17 mouse cellular contexts compared by ENCODE assay signal in the genomic region with DNA sequence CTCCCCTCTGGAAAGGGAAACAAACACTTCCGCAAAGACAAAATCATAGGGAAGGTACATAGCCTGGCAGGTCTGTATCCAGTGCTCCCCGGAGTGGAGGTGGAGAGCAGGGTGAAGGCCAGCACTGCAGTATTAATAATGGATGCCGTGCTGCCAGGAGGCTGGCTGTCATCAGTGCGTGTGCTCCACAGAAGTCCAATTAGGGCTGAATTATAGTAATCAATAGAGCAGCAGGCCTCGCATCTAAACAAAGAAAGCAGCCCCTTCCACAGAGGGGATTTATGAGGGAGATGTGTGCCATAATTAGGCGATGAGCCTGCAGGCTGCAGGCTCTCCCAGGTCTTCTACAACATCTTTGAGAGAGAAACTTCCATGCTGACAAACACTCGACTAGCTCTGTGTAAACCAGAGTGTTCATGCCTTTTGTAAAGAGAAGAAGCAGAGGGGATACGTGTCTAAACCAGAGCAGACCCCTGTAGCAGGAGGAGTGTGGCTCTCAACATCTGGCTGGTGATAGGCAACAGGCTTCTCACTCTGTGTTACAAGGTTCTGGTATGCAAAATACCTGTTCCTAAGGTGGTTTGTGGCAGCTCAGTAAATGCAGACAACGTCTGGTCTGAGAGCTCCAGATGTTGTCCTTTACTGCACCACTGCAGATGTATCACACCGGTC.
A peak's percentile ranks its signal among the peaks of the same experiment; 100 is the strongest.
DNase-seq lines count a peak whose midpoint lies in the region; ATAC-seq lines count a peak whose summit lies in the region.
"Had no signal": no experiment of that assay in that cellular context is flagged by ENCODE, and none has a peak within 500 bp of the region (broad histone marks: within the 10 kb centered on the region; RNA-seq: fewer than 3 reads in every experiment).

No protein-coding gene starts in this region.

- H3K9me3 ChIP-seq in neural tube, embryonic 12.5 days, result no peaks in the 10 kb centered on the region
- H3K9me3 ChIP-seq in hindbrain, embryonic 13.5 days, result 0 out of 2 replicates have a peak, but pooled peaks cover 3% of the 10 kb centered on the region
- no peaks in the 10 kb centered on the region for H3K9me3 ChIP-seq in midbrain, embryonic 15.5 days

- WGBS in neural tube, embryonic 12.5 days, result 45% methylated on average over 10 of the region's 10 CpGs
- WGBS in hindbrain, embryonic 13.5 days, result 56% methylated on average over 10 of the region's 10 CpGs
- 52% methylated on average over 10 of the region's 10 CpGs for WGBS in midbrain, embryonic 15.5 days

- H3K36me3 ChIP-seq in neural tube, embryonic 12.5 days, result no peaks in the 10 kb centered on the region
- H3K36me3 ChIP-seq in hindbrain, embryonic 13.5 days, result no peaks in the 10 kb centered on the region
- no peaks in the 10 kb centered on the region for H3K36me3 ChIP-seq in midbrain, embryonic 15.5 days (replicated peaks)
- H3K36me3 ChIP-seq: liver, embryonic 13.5 days had no signal

- H3K27me3 ChIP-seq in neural tube, embryonic 12.5 days (replicated peaks), result no peaks in the 10 kb centered on the region
- H3K27me3 ChIP-seq in hindbrain, embryonic 13.5 days, result no peaks in the 10 kb centered on the region
- no peaks in the 10 kb centered on the region for H3K27me3 ChIP-seq in midbrain, embryonic 15.5 days (replicated peaks)
- H3K27me3 ChIP-seq: liver, embryonic 13.5 days; Patski had no signal

- no peak overlapping the region for H3K4me3 ChIP-seq in neural tube, embryonic 12.5 days
- H3K4me3 ChIP-seq in hindbrain, embryonic 13.5 days, result no peak overlapping the region
- no peak overlapping the region for H3K4me3 ChIP-seq in midbrain, embryonic 15.5 days
- H3K4me3 ChIP-seq: liver, embryonic 13.5 days had no signal

- no peak overlapping the region for H3K9ac ChIP-seq in neural tube, embryonic 12.5 days
- no peak overlapping the region for H3K9ac ChIP-seq in hindbrain, embryonic 13.5 days
- H3K9ac ChIP-seq in midbrain, embryonic 15.5 days, result no peak overlapping the region
- H3K9ac ChIP-seq: liver, embryonic 13.5 days had no signal

- ATAC-seq in neural tube, embryonic 12.5 days (ENCODE audit: low FRiP score, low read depth), result peak; percentile 86
- ATAC-seq in hindbrain, embryonic 13.5 days (ENCODE audit: low FRiP score), result peak; percentile 88
- ATAC-seq in midbrain, embryonic 15.5 days (replicated peaks), result peak; percentile 88
- ATAC-seq: lung, postnatal 0 days; Patski had no signal

- no peak overlapping the region for H3K4me2 ChIP-seq in neural tube, embryonic 12.5 days (replicated peaks)
- H3K4me2 ChIP-seq in hindbrain, embryonic 13.5 days, result no peak overlapping the region
- H3K4me2 ChIP-seq in midbrain, embryonic 15.5 days, result no peak overlapping the region
- H3K4me2 ChIP-seq: liver, embryonic 13.5 days had no signal

- no peak for DNase-seq in neural tube, embryonic 10.5 days (ENCODE audit: extremely low spot score, low spot score)
- no peak for DNase-seq in urinary bladder, adult 18-20 months (ENCODE audit: low spot score in 2 of 2)
- DNase-seq in c-Kit-positive CD71-positive TER-119-positive erythroid progenitor cells, embryonic 14.5 days (ENCODE audit: low spot score), result no peak
- no peak for DNase-seq in embryo, embryonic 9.5 days (ENCODE audit: extremely low spot score)
- no peak for DNase-seq in lung, postnatal 36 days
- DNase-seq: B cell, adult 2 months; cerebellum, adult 2 months; gastrocnemius, postnatal 36 days; kidney, adult 9 months; layer of hippocampus, postnatal 36 days; liver, embryonic 13.5 days; thymus, postnatal 36 days had no signal

- H3K27ac ChIP-seq in neural tube, embryonic 12.5 days, result no peak overlapping the region
- H3K27ac ChIP-seq in hindbrain, embryonic 13.5 days, result peak overlapping the region; percentile 35
- H3K27ac ChIP-seq in midbrain, embryonic 15.5 days, result no peak overlapping the region; the same call in 1 of the 2 replicates
- H3K27ac ChIP-seq: liver, embryonic 13.5 days had no signal

- H3K4me1 ChIP-seq in neural tube, embryonic 12.5 days, result no peaks in the 10 kb centered on the region
- peaks cover 8% of the 10 kb centered on the region for H3K4me1 ChIP-seq in hindbrain, embryonic 13.5 days (replicated peaks)
- H3K4me1 ChIP-seq in midbrain, embryonic 15.5 days, result 0 out of 2 replicates have a peak, but pooled peaks cover 5% of the 10 kb centered on the region
- H3K4me1 ChIP-seq: liver, embryonic 13.5 days had no signal
